Mouse (Mus musculus): Measurements from ENCODE around the gene Doc2g. TPM values are rescaled to one million over a fixed set of nuclear protein-coding genes. Genes with fewer than 3 reads are reported as not detected.
"Not testable (repeated sequence)": the region's sequence is repeated elsewhere in the genome, so short reads cannot be mapped to it uniquely, and the experiment has no call there.

Doc2g gene
- polyA plus RNA-seq, 1 experiment from 2014 or later: 2.6 TPM

DNA sequence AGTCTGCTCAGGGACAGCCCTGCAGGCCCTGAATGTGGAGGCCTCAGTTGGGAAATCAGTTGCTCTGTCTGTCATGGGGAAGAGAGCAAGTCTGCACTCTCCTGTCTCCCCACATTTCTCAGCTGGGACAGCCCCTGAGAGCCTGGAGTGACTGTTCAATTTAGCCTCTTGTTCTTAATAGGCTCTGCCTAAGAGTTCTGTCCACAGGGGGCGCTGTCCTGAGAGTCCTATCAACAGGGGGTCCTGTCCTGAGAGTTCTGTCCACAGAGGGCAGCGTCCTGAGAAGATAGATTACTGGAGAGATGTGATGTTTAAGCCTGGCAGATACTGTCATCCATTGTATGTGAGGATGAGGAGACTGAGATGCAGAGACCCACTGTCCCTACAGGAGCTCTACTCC lies 40.6 kb upstream of the Doc2g start:
- Histone ChIP-seq H3K4me2 (ENCODE audit: low read length) (no peak overlapping the region), H3K4me1 (replicated peaks; ENCODE audit: insufficient read depth, low read length) (no peaks in the 10 kb centered on the region), H3K27me3 (ENCODE audit: insufficient read depth, low read length) (no peaks in the 10 kb centered on the region), H3K27ac (no peak overlapping the region), H3K9me3 (replicated peaks; ENCODE audit: low read length) (no peaks in the 10 kb centered on the region), H3K9ac (ENCODE audit: low read depth, low read length) (no peak overlapping the region), H3K4me3 (replicated peaks; ENCODE audit: low read depth, low read length) (no peak overlapping the region), H3K36me3 (ENCODE audit: insufficient read depth, low read length) (no peaks in the 10 kb centered on the region)
- DNase-seq (ENCODE audit: low spot score) (peak; percentile 49), ATAC-seq (replicated peaks; ENCODE audit: low FRiP score, low read depth) (no peak)
- WGBS: 18% methylated on average over 2 of the region's 2 CpGs
- TF ChIP-seq CTCF (IDR thresholded peaks at IDR 0.05; ENCODE audit: low read depth): peak; percentile 54

DNA sequence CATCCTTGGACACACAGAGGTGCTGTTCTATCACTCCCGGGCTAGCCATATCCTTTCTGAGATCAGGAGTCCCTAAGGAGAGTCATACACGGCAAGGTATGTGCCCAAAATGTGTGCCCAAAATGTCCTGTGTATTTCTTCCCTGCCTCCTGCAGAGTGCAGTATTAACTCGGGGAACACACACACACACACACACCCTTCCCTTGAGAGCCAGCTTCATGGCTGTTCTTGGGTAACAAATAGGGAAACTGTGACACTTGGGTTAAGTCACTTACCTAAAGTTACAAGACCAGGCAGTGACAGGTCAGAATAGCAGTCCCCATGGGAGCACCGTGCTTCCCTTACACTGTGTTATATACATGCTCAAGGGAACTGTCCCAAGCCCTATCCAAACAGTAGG lies 39.1 kb upstream of the Doc2g start:
- ATAC-seq (replicated peaks; ENCODE audit: low FRiP score, low read depth) (no peak), DNase-seq (ENCODE audit: low spot score) (no peak)
- WGBS: 70% methylated on average over 4 of the region's 4 CpGs
- Histone ChIP-seq H3K36me3 (ENCODE audit: insufficient read depth, low read length) (no peaks in the 10 kb centered on the region), H3K27ac (no peak overlapping the region), H3K4me1 (replicated peaks; ENCODE audit: insufficient read depth, low read length) (no peaks in the 10 kb centered on the region), H3K27me3 (ENCODE audit: insufficient read depth, low read length) (no peaks in the 10 kb centered on the region), H3K9me3 (replicated peaks; ENCODE audit: low read length) (no peaks in the 10 kb centered on the region), H3K9ac (ENCODE audit: low read depth, low read length) (no peak overlapping the region), H3K4me3 (replicated peaks; ENCODE audit: low read depth, low read length) (no peak overlapping the region), H3K4me2 (ENCODE audit: low read length) (no peak overlapping the region)
- peak; percentile 18; the same call in 1 of the 2 replicates for TF ChIP-seq CTCF (IDR thresholded peaks at IDR 0.05; ENCODE audit: low read depth)

DNA sequence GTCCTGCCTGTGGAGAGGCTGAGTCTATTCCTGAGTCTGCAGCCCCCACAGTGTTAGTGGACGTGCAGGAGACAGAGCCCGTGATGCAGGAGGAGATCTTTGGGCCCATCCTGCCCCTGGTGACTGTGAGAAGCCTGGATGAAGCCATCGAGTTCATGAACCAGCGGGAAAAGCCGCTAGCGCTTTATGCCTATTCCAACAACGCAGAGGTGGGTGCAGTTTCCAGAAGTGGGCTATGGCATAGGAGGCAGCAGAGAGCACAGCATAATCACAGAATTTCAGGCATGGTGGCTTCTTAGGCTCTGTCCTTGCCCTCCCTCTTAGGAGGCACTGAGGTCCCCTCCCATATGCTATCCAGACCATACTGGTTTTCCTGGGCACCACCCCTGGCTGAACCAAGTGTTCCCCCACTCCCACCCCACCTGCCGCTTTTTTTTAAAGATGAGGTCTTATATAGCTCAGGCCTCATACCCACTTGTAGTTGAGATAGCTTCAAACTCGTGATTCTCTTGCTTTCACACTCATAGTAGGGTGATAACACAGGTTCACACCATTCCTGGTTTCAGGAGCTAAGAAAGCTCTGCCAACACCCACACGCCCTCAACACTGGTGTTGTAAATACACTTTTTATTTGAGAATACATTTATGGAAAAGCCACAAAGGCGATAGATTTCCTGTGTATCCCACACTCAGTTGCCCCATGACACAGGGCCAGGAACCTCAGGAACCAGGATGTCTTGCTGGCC lies 36.6 kb upstream of the Doc2g start:
- Histone ChIP-seq H3K4me3 (replicated peaks; ENCODE audit: low read depth, low read length) (no peak overlapping the region), H3K9ac (ENCODE audit: low read depth, low read length) (no peak overlapping the region), H3K9me3 (replicated peaks; ENCODE audit: low read length) (no peaks in the 10 kb centered on the region), H3K27me3 (ENCODE audit: insufficient read depth, low read length) (no peaks in the 10 kb centered on the region), H3K36me3 (ENCODE audit: insufficient read depth, low read length) (no peaks in the 10 kb centered on the region), H3K4me2 (ENCODE audit: low read length) (no peak overlapping the region), H3K27ac (no peak overlapping the region), H3K4me1 (replicated peaks; ENCODE audit: insufficient read depth, low read length) (no peaks in the 10 kb centered on the region)
- 71% methylated on average over 11 of the region's 11 CpGs for WGBS
- no peak for ATAC-seq (replicated peaks; ENCODE audit: low FRiP score, low read depth)
- peak; percentile 47 for TF ChIP-seq CTCF (IDR thresholded peaks at IDR 0.05; ENCODE audit: low read depth)
- no peak for DNase-seq (ENCODE audit: low spot score)

DNA sequence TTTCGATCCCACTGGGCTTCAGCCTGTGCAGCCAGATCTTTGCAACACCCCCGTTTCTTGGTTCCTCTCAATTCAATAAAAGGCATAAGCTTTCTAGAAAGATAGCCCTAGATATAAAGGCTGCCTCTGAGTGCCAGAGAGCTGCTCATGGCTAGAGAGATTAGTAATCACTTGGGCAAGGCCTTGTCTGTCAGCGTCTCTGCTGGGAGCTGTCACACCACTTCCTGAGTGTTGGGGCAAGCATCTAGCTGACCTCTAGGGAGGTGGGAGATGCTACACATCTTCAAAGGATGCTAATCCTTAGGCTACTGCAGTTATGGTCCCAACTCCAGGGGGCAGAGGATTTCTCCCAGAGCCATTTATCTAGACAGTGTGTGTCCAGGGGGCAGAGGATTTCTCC lies 35.9 kb upstream of the Doc2g start:
- H3K4me3 ChIP-seq (replicated peaks; ENCODE audit: low read depth, low read length): no peak overlapping the region
- 52% methylated on average over 3 of the region's 3 CpGs for WGBS
- no peak for ATAC-seq (replicated peaks; ENCODE audit: low FRiP score, low read depth)

DNA sequence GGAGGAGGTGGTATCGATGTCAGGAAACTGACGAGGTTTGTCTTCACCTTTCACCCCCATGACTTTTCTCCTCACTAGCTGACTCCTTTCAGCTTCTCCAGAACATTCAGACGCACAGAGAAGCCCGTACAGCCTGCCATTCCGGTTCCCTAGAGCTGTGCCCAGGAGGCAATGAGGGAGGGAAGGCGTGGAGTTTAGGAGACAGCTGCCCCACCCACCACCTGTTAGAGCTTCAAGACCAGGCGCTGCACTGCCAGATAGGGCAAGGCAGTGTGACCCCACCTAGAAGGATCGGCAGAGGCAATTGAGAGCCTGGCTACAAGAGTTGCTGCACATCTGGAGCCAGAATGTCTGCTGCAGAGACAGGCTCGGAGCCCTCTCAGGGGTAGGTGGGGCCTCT lies 30.9 kb upstream of the Doc2g start, which contains the start of gene Aldh3b2:
Gene Aldh3b2, plus strand, starts transcription at position 100 of the 400 bp plus-strand sequence.
- Histone ChIP-seq H3K4me2 (ENCODE audit: low read length) (no peak within 1 kb of the TSS), H3K4me3 (replicated peaks; ENCODE audit: low read depth, low read length) (no peak within 1 kb of the TSS)
- no peak for ATAC-seq (replicated peaks; ENCODE audit: low FRiP score, low read depth)

More for the DNA sequence above, 35.9 kb upstream of the Doc2g start:
- Histone ChIP-seq H3K27me3 (ENCODE audit: insufficient read depth, low read length) (no peaks in the 10 kb centered on the region), H3K4me2 (ENCODE audit: low read length) (no peak overlapping the region), H3K9me3 (replicated peaks; ENCODE audit: low read length) (no peaks in the 10 kb centered on the region), H3K36me3 (ENCODE audit: insufficient read depth, low read length) (no peaks in the 10 kb centered on the region), H3K4me1 (replicated peaks; ENCODE audit: insufficient read depth, low read length) (no peaks in the 10 kb centered on the region), H3K27ac (no peak overlapping the region), H3K9ac (ENCODE audit: low read depth, low read length) (no peak overlapping the region)
- no peak for DNase-seq (ENCODE audit: low spot score)
- TF ChIP-seq CTCF (IDR thresholded peaks at IDR 0.05; ENCODE audit: low read depth): no peak

DNA sequence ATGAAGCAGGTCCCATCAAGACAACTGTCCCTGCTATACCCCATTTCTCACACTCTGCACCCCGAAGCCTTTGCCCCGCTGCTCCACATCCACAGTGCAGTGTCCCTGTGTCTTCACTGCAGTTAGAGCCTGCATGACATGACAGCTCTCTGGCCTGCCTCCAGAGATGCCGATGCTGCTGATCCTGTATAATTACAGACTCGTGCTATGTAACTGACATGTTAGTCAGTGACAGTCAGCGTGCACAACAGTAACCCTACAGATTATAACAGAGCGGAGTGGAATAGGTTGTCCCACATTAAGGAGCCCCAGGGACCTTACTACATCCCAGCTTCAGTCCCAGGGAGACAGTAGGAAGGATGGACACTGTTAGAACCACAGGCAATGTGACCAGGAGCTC lies 28.5 kb upstream of the Doc2g start:
- not testable (repeated sequence) for H3K9ac ChIP-seq (ENCODE audit: low read depth, low read length); H3K4me1 ChIP-seq (replicated peaks; ENCODE audit: insufficient read depth, low read length); H3K9me3 ChIP-seq (replicated peaks; ENCODE audit: low read length); H3K4me2 ChIP-seq (ENCODE audit: low read length); H3K36me3 ChIP-seq (ENCODE audit: insufficient read depth, low read length); H3K27me3 ChIP-seq (ENCODE audit: insufficient read depth, low read length); DNase-seq (ENCODE audit: low spot score); ATAC-seq (replicated peaks; ENCODE audit: low FRiP score, low read depth); H3K4me3 ChIP-seq (replicated peaks; ENCODE audit: low read depth, low read length); H3K27ac ChIP-seq
- 81% methylated on average over 6 of the region's 6 CpGs for WGBS

More for the DNA sequence above, 30.9 kb upstream of the Doc2g start, which contains the start of gene Aldh3b2:
- Histone ChIP-seq H3K9me3 (replicated peaks; ENCODE audit: low read length) (no peaks in the 10 kb centered on the region), H3K27me3 (ENCODE audit: insufficient read depth, low read length) (no peaks in the 10 kb centered on the region), H3K36me3 (ENCODE audit: insufficient read depth, low read length) (no peaks in the 10 kb centered on the region), H3K27ac (no peak within 1 kb of the TSS), H3K4me1 (replicated peaks; ENCODE audit: insufficient read depth, low read length) (no peaks in the 10 kb centered on the region), H3K9ac (ENCODE audit: low read depth, low read length) (no peak within 1 kb of the TSS)
- DNase-seq (ENCODE audit: low spot score): no peak
- no peak for TF ChIP-seq CTCF (IDR thresholded peaks at IDR 0.05; ENCODE audit: low read depth)
- 14% methylated on average over 9 of the region's 9 CpGs for WGBS

Data from kidney, postnatal 0 days (tissue).